Mouse (Mus musculus) c-Kit-positive CD71-positive TER-119-positive erythroid progenitor cells, embryonic 14.5 days (primary cell): Measurements from ENCODE around the gene Gm43552.
A peak's percentile ranks its signal among the peaks of the same experiment; 100 is the strongest.
"Not testable (repeated sequence)": the region's sequence is repeated elsewhere in the genome, so short reads cannot be mapped to it uniquely, and the experiment has no call there.

Experiments used
- DNase-seq: peaks from one replicate; pipeline ENCODE4 v3.0.0-alpha.2; 2013; ENCODE audit warnings: low spot score

The Gm43552 gene

GRCm38 (mm10) chr5:65491767-65492715 lies 592 bp downstream of the Gm43552 start:
- peak; percentile 61 for DNase-seq

- DNase-seq, result no peak
These were observed 2.8 kb downstream of the Gm43552 start for GRCm38 (mm10) chr5:65489830-65490229.

- DNase-seq, result no peak
These were observed 3.9 kb downstream of the Gm43552 start for GRCm38 (mm10) chr5:65488725-65489124.

- no peak for DNase-seq
These were observed 5.3 kb downstream of the Gm43552 start for GRCm38 (mm10) chr5:65487381-65487780.

DNA sequence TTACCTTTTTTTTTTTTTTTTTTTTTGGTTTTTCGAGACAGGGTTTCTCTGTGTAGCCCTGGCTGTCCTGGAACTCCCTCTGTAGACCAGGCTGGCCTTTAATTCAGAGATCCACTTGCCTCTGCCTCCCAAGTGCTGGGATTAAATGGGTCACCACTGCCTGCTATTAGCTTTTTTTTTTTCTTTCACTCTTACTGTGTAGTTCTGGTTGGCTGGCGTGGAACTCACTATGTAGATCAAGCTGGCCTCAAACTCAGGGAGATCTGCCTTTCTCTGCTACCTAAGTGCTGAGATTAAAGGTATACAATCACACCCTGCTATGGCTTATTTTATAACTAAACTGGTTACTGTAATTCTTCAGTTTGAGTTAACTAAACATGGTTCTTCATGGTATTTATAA lies 6.1 kb downstream of the Gm43552 start:
- DNase-seq, result no peak

DNA sequence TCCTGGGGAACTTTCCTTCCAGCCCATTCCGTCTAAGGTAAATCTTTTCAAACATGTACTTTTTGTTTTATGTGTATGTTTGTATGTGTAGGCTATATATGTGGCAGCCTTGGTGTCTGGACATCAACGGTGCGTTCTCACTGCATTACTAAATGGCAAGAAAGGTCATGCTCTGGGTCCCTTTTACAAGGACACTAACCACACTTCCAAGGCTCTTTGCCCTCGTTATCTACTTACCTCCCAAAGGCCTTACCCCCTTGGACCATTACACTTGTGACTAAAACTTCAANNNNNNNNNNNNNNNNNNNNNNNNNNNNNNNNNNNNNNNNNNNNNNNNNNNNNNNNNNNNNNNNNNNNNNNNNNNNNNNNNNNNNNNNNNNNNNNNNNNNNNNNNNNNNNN lies 9.6 kb downstream of the Gm43552 start:
- no peak for DNase-seq

GRCm38 (mm10) chr5:65480511-65480910 lies 12.1 kb downstream of the Gm43552 start:
- DNase-seq, result no peak

DNA sequence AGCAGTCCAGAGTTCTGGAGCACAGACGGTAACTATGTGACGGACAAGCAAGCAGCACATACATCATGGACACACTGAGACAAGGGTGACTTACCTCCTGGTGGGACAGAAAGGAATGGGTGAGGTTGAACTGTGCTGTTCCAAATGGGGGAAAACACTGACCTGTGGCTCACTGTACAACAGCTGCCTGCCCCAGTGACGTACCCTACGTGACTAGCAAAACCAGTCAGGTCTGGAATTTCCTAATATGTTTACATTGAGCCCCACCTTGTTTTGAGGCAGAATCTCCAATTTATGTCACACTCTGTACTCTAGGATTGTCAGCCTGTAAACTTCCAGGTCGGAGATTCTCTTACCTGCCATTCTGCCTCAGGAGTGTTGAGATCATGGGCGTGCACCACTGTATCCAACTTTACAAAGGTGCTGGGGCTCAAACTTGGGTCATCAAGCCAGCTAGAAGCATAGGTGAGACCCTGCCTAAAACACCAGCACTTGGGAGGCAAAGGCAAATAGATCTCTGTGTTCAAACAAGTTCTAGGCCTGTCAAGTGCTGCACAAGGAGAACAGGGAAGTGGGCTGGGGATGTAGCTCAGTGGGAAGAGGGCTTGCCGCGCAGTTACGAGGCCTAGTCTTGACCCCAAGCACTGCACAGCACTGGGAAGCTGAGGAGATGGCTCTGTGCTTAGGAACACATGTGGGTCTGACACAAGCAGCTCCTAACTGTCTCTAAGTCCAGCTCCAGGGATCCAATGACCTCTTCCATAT lies 12.8 kb downstream of the Gm43552 start:
- no peak for DNase-seq

GRCm38 (mm10) chr5:65478224-65478623 lies 14.4 kb downstream of the Gm43552 start:
- DNase-seq, result no peak

DNA sequence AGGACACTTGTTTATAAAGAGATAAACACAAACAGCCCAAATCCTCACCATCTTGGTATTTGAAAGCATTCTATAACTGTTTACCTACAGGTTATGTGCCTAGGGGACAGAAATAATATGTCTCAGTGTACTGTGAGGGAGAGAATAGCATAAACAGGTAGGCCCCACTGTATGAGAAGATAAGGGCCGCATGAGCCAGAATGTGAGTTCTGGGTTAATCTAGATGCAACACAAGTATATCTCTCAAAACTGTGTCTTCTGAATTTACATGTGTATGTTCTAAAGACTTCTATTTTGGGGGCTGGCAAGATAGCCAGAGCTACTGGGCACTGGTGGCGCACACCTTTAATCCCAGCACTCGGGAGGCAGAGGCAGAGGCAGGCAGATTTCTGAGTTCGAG lies 15.9 kb downstream of the Gm43552 start:
- not testable (repeated sequence) for DNase-seq

DNA sequence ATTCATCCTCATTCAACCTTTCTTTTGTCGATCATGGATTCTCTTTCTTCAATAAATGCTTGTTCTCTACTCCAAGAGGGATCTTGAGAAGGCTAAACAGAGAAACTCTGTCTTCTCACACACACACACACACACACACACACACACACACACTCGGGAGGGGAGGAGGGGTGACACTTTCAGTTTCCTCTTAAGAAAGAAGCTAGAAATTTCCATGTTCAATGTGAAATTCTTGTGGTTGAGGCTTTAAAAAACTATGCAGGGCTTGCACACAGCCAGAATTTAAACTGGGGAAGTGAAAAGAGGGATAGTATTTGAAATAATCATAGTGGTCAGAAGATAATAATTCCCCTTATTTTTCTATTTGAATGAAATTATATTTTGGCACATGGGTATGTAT lies 16.8 kb downstream of the Gm43552 start:
- DNase-seq, result no peak

- DNase-seq, result no peak
These were observed 22.9 kb downstream of the Gm43552 start for GRCm38 (mm10) chr5:65469766-65470165.

- DNase-seq, result no peak
These were observed 25.7 kb downstream of the Gm43552 start for GRCm38 (mm10) chr5:65466911-65467310.

GRCm38 (mm10) chr5:65460361-65460760 lies 32.3 kb downstream of the Gm43552 start:
- no peak for DNase-seq

GRCm38 (mm10) chr5:65459454-65459853 lies 33.2 kb downstream of the Gm43552 start:
- no peak for DNase-seq

GRCm38 (mm10) chr5:65457846-65458245 lies 34.8 kb downstream of the Gm43552 start:
- no peak for DNase-seq

DNA sequence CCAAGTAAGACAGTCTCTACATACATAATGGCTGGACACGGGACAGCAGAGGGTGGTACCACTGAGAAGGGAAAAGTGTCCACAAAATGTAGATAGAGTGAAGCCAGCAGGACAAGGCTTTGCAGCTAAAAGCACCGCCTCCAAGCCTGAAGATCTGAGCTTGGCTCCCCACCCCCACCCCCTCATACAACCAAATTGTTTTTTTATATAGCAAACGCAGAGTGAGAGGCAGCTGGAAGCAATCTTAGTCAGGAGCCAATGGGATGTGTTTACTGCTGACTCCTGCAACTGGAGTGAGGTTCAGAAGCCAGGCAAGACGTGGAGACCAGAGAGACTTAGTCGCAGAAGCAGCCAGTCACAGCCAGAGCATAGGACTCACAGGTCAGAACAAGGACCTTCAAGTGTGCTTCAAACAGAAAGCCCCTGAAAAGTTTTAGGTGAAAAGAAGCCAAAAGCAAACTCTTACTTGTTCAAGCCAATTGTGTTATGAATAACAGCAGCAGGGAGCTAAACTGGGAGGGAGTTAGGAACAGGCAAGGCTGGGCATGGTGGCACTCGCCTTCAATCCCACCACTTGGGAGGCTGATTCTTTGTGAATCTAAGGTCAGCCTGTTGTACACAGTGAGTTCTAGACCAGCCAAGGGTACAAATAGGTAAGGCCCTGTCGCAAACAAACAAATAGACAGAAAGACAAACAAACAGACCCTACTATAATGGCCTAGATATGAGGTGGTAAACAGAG lies 35.4 kb downstream of the Gm43552 start:
- no peak for DNase-seq

DNA sequence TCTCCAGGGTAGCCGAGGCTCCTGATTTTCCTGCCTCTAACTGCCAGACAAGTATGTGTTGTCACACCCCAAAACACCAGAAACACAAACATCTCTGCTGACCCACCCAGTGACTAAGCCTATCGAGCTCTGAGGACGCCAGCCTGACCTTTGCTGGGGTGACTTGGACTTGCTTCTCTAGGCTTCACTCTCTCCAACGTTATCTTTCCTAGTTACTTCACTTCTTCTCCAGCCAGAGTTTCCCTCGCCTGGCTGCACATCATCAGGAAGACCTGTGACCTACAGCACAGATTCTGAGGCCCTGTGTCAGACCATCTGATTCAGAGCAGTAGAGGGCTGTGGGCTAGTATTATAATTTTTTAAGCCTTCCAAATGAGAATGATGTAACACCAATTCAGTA lies 37.9 kb downstream of the Gm43552 start:
- no peak for DNase-seq

- DNase-seq, result no peak
These were observed 43.7 kb downstream of the Gm43552 start for GRCm38 (mm10) chr5:65448941-65449340.

GRCm38 (mm10) chr5:65447826-65448225 lies 44.8 kb downstream of the Gm43552 start:
- no peak for DNase-seq

GRCm38 (mm10) chr5:65446756-65447155 lies 45.9 kb downstream of the Gm43552 start:
- DNase-seq, result no peak

DNA sequence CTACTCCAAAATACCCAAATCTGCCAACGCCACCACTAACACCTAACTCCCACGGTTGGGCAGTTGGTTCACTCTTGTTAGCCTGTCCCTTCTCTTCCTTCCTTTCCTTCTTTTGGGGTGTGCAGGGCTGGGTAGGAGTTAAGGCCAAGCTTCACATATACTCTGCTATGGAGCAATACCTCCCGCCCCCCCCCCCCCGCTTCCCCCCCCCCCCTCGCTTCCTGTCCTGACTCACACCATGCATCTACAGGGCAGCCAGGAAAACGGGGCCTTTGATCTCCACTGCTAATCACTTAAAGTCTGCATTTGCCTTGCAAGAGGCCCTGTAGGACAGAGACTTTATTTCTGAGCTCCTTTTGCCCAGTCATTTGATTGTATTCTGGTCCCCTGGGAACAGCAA lies 47.7 kb downstream of the Gm43552 start:
- DNase-seq, result no peak
